Mouse (Mus musculus) left cerebral cortex, adult 2 months (tissue): Measurements from ENCODE around the gene Smap2. TPM values are rescaled to one million over a fixed set of nuclear protein-coding genes. Genes with fewer than 3 reads are reported as not detected.

Experiments used
- DNase-seq, 2 experiments: peaks; one replicate each; pipeline ENCODE4 v3.0.0; 2021 to 2022; ENCODE audit warnings: low spot score in 2 of 2, mixed read lengths in 1 of 2; ENCODE audit errors: extremely low spot score in 1 of 2
- H3K27ac ChIP-seq: fragments of 200-600 bp; 2 replicates; pipeline ENCODE4 v1.8.1; 2022
- H3K4me3 ChIP-seq: fragments of 200-600 bp; 2 replicates; pipeline ENCODE4 v1.8.1; 2022
- CTCF ChIP-seq: fragments of 200-600 bp; IDR thresholded peaks from 2 replicates; pipeline ENCODE4 v1.8.1; 2022; ENCODE audit warnings: antibody characterized with exemption, mild to moderate bottlenecking, moderate library complexity
- intact Hi-C: fragments of 180-260 bp; cut with DNase I; formaldehyde crosslinking; loops from one replicate; pipeline ENCODE4 v1.15.1; 2025
- total RNA-seq, 2 experiments: library from RNA; stranded (reverse); gene quantifications; 2 replicates each; pipeline ENCODE4 v1.2.3; 2021

The Smap2 gene
- total RNA-seq, 2 experiments from 2014 or later = 186 to 201 TPM

DNA sequence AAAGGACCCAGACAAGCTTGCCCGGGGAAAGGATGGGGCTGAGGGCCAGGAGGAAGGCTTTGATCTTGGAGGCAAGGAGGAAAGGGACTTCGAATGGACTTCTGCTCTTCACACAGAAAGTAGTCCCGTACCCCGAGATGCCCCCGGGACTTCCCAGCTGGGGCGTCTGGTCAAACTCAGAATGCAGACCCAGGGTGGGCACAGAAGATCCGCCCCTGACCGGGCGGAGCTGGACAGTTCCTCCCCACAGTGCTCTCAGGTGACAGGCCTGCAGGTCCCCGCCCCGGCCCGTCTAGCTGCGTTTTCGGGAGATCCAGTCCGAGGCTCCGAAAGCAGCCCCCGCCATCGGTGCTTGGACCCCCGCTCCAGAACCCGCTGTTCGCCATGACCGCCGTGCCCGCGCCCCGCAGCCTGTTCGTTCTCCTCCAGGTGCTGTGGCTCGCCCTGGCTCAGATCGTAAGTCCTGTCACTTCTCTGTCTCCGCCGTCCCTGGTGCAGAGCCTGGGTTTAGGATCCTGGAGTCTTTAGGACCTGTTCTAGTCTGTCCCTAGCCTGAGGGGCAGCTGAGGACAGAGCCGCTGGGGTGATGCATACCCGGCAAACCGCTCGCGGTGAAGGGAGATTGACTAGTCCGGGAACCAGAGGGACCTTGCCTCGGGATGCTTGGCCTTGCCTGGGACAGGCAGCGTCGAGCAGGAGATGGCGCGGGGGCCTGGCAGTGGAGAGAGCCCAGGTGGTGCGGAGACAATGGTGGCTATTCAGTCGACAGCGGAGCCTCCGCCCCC is 22.5 kb upstream of the Smap2 start, which contains the start of gene Col9a2:
Gene Col9a2, plus strand, starts transcription at position 55 of the 785 bp plus-strand sequence.
- intact Hi-C loops = no loop called here

GRCm38 (mm10) chr4:121033006-121033405 is 16.0 kb upstream of the Smap2 start:
- DNase-seq = no peak
- H3K4me3 ChIP-seq = no peak overlapping the region
- peak; percentile 48 for TF ChIP-seq CTCF
- intact Hi-C loops = no loop called here
- no peak overlapping the region for H3K27ac ChIP-seq

More for the DNA sequence above, 22.5 kb upstream of the Smap2 start, which contains the start of gene Col9a2:
- DNase-seq = no peak
- Histone ChIP-seq H3K27ac (no peak within 1 kb of the TSS), H3K4me3 (peak within 1 kb of the TSS; percentile 39)
- no peak for TF ChIP-seq CTCF

- peak; percentile 38 for TF ChIP-seq CTCF
- intact Hi-C loops = no loop called here
- H3K27ac ChIP-seq = no peak overlapping the region
- no peak for DNase-seq
- H3K4me3 ChIP-seq = no peak overlapping the region
Observed at GRCm38 (mm10) chr4:121031440-121031839, 14.4 kb upstream of the Smap2 start.

DNA sequence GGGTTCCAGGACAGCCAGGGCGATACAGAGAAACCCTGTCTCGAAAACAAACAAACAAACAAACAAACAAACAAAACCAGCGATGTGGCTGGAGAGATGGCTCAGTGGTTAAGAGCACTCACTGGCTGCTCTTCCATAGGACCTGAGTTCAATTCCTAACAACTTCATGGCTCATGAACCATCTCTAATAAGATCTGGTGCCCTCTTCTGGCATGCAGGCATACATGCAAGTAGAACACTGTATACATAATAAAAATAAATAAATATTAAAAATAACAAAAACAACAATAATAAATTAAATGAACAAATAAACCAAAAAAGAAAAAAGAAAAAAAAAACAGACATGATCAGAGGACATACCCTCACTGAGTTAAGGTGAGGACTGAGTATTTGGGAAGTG is 12.6 kb upstream of the Smap2 start:
- no peak for DNase-seq
- peak; percentile 34 for TF ChIP-seq CTCF
- Histone ChIP-seq H3K27ac (no peak overlapping the region), H3K4me3 (no peak overlapping the region)
- intact Hi-C loops = loop anchor here (2.0 kb wide), 1 partner anchor 43 kb away; no protein-coding TSS in a partner anchor

GRCm38 (mm10) chr4:121028659-121029392 is 11.8 kb upstream of the Smap2 start:
- peak; percentile 75 for TF ChIP-seq CTCF
- intact Hi-C loops = loop anchor here (1.0 to 2.0 kb wide), 2 partner anchors 42 to 203 kb away; no protein-coding TSS in a partner anchor

DNA sequence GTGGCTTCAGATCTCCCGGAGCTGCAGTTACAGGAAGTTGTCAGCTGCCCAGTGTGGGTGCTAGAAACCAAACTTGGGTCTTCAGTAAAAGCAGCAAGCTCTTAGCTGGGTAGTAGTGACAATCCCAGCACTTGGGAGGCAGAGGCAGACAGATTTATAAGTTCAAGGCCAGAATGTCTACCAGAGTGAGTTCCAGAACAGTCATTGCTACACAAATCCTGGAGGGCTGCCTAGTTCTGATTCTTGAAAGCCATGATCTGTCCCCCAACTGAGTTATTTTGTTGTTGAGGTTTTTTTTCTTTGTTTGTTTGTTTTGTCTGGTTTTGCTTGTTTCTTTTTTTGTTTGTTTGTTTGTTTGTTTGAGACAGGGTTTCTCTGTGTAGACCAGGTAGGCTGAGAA is 11.1 kb upstream of the Smap2 start:
- no peak overlapping the region for H3K27ac ChIP-seq
- intact Hi-C loops = loop anchor here (1.0 to 2.0 kb wide), 2 partner anchors 41 to 204 kb away; no protein-coding TSS in a partner anchor
- TF ChIP-seq CTCF = no peak
- DNase-seq = no peak
- no peak overlapping the region for H3K4me3 ChIP-seq

More at GRCm38 (mm10) chr4:121028659-121029392, 11.8 kb upstream of the Smap2 start:
- no peak overlapping the region for H3K27ac ChIP-seq
- no peak for DNase-seq
- no peak overlapping the region for H3K4me3 ChIP-seq

DNA sequence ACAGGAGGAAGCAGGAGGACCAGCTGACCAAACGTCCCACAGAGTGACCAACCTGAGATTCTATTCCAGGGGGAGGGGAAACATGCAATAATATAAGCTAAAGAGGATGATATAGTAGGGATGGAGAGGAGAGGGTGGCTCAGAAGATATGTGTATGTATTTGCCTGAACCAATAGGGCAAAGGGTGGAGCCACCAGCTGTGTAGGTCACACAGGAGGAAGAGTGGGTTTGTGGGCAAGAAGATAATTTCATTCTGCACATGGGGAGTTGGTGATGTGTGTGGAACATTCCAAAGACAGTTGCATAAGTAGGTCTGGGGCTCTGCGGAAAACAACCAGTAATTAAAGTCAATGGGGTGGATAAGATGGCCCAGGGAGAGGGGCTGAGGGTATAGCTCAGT is 8.6 kb upstream of the Smap2 start:
- H3K27ac ChIP-seq = no peak overlapping the region
- H3K4me3 ChIP-seq = no peak overlapping the region
- DNase-seq = no peak
- intact Hi-C loops = no loop called here
- no peak for TF ChIP-seq CTCF

DNA sequence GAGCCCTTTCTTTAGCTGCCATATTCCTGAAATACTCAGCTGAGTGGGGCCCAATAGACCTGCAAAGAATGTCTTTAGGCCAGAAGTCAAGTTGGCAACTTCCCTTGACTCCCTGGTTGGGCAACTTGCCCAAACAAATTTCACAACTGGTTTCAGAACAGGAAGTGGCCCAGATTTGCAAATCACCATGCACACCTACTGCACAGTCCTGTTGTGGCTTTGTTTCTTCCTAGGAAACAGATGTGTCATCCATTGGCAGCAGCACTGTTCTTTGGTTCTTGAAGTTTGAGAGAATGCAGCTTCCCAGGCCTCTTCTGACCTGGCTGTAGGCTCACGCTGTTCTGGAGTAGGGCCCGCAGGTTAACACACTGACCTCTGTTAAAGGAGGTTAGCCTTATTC is 6.9 kb upstream of the Smap2 start:
- TF ChIP-seq CTCF = no peak
- no peak overlapping the region for H3K4me3 ChIP-seq
- intact Hi-C loops = no loop called here
- H3K27ac ChIP-seq = no peak overlapping the region
- DNase-seq = no peak

GRCm38 (mm10) chr4:121023464-121023863 is 6.4 kb upstream of the Smap2 start:
- no peak overlapping the region for H3K27ac ChIP-seq
- intact Hi-C loops = no loop called here
- H3K4me3 ChIP-seq = no peak overlapping the region
- DNase-seq = no peak
- TF ChIP-seq CTCF = no peak

DNA sequence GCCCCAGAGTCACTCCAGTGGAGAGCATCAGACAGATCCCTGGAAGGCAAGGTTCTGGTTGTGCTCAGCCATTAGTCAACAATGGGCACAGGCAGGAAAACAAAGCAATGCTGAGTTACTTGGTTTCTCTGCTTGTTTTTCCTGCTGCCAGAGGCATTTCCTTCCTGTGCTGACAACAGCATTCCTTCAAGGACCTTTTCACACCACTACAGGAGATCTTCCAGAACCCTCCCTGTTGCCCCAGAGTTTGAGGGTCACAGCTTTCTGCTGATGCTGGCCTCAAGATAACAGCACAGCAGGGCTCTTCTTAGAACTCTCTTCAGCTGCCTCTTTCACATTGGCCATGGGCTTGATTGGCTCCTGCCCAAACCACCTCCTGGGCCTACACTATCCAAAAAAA is 4.9 kb upstream of the Smap2 start:
- no peak for DNase-seq
- Histone ChIP-seq H3K27ac (no peak overlapping the region), H3K4me3 (no peak overlapping the region)
- intact Hi-C loops = no loop called here
- no peak for TF ChIP-seq CTCF

DNA sequence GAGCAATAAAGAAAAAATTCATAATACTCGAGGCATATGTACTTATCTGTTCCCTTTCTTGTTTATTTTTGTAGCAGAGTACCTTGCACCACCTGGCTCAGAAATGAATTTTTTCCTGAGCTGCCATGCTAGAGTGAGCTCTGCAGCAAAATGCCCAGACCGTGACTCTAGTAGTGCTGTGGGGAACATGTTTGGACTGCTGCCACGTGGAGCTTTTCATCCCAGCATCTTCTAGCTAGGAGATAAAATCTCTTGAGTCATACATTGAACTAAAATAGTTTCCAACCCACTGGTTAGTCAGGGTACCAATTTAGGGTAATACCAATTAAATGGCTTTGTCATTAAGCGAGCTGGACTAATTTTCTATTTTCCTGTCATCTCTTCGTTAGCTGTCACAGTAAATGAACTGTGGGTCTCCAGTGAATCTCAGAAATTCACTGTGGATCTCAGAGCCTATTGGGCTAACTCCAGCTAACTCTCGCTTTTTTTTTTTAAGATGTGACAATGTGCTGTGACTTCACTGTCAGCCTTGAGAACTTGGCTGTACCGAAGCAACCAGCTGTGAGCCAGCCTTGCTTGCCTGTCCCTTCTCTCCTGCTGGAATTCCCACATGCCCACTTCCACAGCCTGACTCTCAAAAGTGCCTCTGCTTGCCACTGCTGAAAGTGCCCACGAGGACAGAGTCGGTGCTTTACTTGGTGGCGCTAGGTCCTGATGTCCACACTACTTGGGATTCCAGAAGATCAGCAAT is 3.2 kb upstream of the Smap2 start:
- DNase-seq = peak in 1 of 2 experiments; percentile 49

More for the DNA sequence above, 3.2 kb upstream of the Smap2 start:
- no peak overlapping the region for H3K4me3 ChIP-seq
- intact Hi-C loops = no loop called here
- H3K27ac ChIP-seq = no peak overlapping the region; the same call in 1 of the 2 replicates
- TF ChIP-seq CTCF = no peak
